Mouse (Mus musculus) lung, postnatal 0 days (tissue): ENCODE data around the gene Gm42742. TPM values are rescaled to one million over a fixed set of nuclear protein-coding genes. Genes with fewer than 3 reads are reported as not detected.

Experiments used
- ATAC-seq: fragments of 200-750 bp; cut with Nextera tagmentation; 2 replicates; pipeline ENCODE4 v1.8.0; 2017; ENCODE audit warnings: moderate library complexity
- DNase-seq: peaks from one replicate; pipeline ENCODE4 v3.0.0-alpha.2; 2016; ENCODE audit warnings: low spot score
- H3K27ac ChIP-seq: fragments of 300-500 bp; sonication (generic); 2 replicates; pipeline ENCODE4 v1.5.1; 2014; ENCODE audit warnings: antibody characterized with exemption, mild to moderate bottlenecking, low read length, mixed read lengths
- H3K27me3 ChIP-seq: fragments of 300-500 bp; sonication (generic); replicated peaks from 2 replicates; pipeline ENCODE4 v1.6.1; 2014; ENCODE audit warnings: low read length, mixed read lengths; ENCODE audit not compliant: insufficient read depth
- H3K36me3 ChIP-seq: fragments of 300-500 bp; sonication (generic); 2 replicates; pipeline ENCODE4 v1.6.1; 2014; ENCODE audit warnings: low read length, mixed read lengths; ENCODE audit not compliant: insufficient read depth
- H3K4me1 ChIP-seq: fragments of 300-500 bp; sonication (generic); 2 replicates; pipeline ENCODE4 v1.6.1; 2014; ENCODE audit warnings: antibody characterized with exemption, low read depth, low read length, mixed read lengths; ENCODE audit not compliant: insufficient read depth
- H3K4me2 ChIP-seq: fragments of 300-500 bp; sonication (generic); replicated peaks from 2 replicates; pipeline ENCODE4 v1.6.1; 2014; ENCODE audit warnings: low read depth, mild to moderate bottlenecking, low read length, moderate library complexity, mixed read lengths
- H3K4me3 ChIP-seq: fragments of 300-500 bp; sonication (generic); 2 replicates; pipeline ENCODE4 v1.5.1; 2014; ENCODE audit warnings: low read depth, low read length
- H3K9ac ChIP-seq: fragments of 300-500 bp; sonication (generic); replicated peaks from 2 replicates; pipeline ENCODE4 v1.6.1; 2014; ENCODE audit warnings: low read depth, mild to moderate bottlenecking
- H3K9me3 ChIP-seq: fragments of 300-500 bp; sonication (generic); 2 replicates; pipeline ENCODE4 v1.6.1; 2016; ENCODE audit warnings: low read length, mixed read lengths
- CTCF ChIP-seq: IDR thresholded peaks from 2 replicates; pipeline ENCODE4 v1.5.1; 2016; ENCODE audit warnings: antibody characterized with exemption, mild to moderate bottlenecking
- EP300 ChIP-seq: IDR thresholded peaks from 2 replicates; pipeline ENCODE4 v1.6.1; 2016; ENCODE audit warnings: antibody characterized with exemption, mild to moderate bottlenecking, control low read depth
- WGBS: fragments of 180-500 bp; shearing (Covaris S2); extraction: QIAGEN DNeasy Blood & Tissue Kit; methylation state at CpG from one replicate; pipeline ENCODE4 v1.1.7; 2014; 5-methylcytosine and 5-hydroxymethylcytosine counted together
- polyA plus RNA-seq: library from polyadenylated mRNA; unstranded; fragments of >200 nt; fragmentation: Nextera tagmentation; extraction: Ambion mirVana; gene quantifications from 2 replicates; pipeline ENCODE4 v1.2.1, GENCODE M21; 2015

Gene Gm42742
- polyA plus RNA-seq, result 28.5 and 29.3 TPM in 2 replicates

DNA sequence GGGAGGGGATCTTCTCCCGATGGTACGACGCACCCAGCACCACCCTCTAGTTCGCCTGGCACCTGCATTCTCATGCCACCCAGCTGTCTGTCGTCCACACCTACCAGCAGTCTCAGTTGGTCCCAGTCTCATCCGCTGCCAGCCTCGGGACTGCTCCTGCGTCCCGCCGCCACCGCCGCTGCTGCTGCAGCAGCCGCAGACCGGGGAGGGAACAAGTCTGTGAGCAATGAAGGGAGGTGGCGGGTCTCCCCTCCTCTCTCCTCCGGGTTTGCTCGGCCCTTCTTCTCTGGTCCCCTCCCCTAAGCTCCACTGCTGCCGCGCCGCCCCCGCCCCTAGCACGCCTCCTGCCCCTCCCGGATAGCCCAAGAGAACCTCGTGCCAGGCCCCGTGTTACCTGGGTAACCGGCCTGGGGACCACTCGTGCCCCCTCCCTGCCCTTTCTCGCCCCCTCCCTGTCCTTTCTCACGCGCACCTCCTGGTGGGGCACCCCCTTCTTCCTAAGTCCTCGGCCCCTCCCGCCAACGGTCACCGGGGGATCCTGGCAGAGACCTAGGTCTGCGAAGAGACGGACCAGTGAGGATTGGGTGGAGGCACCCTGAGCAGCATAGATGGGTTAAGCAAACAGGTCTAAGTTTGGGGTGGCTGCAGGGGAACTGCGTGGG, at the start of gene Gm42742, which contains the start of gene Prrt2:
Gm42742 (minus strand) TSS at position 197 of the 662 bp plus-strand sequence.
Prrt2 (minus strand) TSS at position 311 of the 662 bp plus-strand sequence.
- peak; percentile 64 for DNase-seq

DNA sequence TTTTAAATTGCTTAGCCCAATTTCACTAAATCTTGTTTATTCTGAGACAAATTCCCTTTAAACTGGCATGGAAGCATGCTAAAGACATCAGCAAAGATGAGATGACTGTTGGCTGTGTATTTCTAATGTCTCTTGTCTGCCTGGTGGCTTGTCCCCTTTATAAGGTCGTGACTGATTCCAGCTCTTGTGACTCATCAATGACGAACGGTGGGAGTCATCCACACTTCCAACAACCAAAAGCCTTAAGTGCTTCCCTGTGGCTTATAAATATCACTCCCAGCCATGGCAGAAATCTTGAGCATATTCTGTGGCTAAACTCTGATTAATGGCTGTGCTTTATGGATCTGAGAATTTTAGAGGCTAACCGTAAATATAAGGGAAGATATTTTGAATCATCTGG, 45.4 kb upstream of the Gm42742 start:
- 63% methylated on average over 4 of the region's 4 CpGs for WGBS
- DNase-seq (no peak), ATAC-seq (no peak)
- Histone ChIP-seq H3K4me1 (no peaks in the 10 kb centered on the region), H3K4me2 (no peak overlapping the region), H3K27me3 (no peaks in the 10 kb centered on the region), H3K4me3 (no peak overlapping the region), H3K9me3 (no peaks in the 10 kb centered on the region), H3K27ac (no peak overlapping the region), H3K9ac (no peak overlapping the region), H3K36me3 (no peaks in the 10 kb centered on the region)
- TF ChIP-seq CTCF (no peak), EP300 (no peak)

More for the DNA sequence above, at the start of gene Gm42742, which contains the start of gene Prrt2:
- no peak for ATAC-seq
- Histone ChIP-seq H3K4me3 (peak within 1 kb of the TSS; percentile 26), H3K9me3 (no peaks in the 10 kb centered on the region), H3K36me3 (no peaks in the 10 kb centered on the region; the same call in 1 of the 2 replicates), H3K4me2 (peak within 1 kb of the TSS; percentile 66), H3K9ac (peak within 1 kb of the TSS; percentile 20; the same call in 1 of the 2 replicates), H3K27ac (peak within 1 kb of the TSS; percentile 26; the same call in 1 of the 2 replicates), H3K4me1 (peaks cover 22% of the 10 kb centered on the region; the same call in 1 of the 2 replicates), H3K27me3 (no peaks in the 10 kb centered on the region)
- 2% methylated on average over 32 of the region's 37 CpGs for WGBS
- TF ChIP-seq CTCF (peak; percentile 9; the same call in 1 of the 2 replicates), EP300 (no peak)

DNA sequence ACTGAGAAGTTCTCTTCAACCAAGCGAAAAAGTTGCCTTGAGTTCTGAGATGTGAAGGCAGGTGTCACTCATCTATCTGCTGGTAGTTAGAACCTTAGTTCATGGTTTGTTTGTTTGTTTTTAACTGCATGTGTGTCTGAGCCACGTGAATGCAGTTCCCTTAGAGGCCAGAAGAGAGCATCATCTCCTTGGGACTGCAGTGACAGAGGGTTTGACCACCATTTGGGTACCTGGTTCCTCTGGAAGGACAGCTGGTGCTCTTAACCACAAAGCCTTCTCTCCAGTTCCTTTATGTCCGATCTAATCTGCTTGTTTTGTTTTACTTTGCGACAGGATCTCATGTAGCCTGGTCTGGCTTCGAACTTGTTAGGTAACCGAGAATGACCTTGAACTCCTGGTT, 44.6 kb upstream of the Gm42742 start:
- no peaks in the 10 kb centered on the region for H3K9me3 ChIP-seq
- no peaks in the 10 kb centered on the region for H3K36me3 ChIP-seq
- WGBS, result 82% methylated on average over 6 of the region's 6 CpGs
- H3K27ac ChIP-seq, result no peak overlapping the region
- no peak overlapping the region for H3K4me2 ChIP-seq
- no peak overlapping the region for H3K4me3 ChIP-seq
- ATAC-seq, result no peak
- no peaks in the 10 kb centered on the region for H3K4me1 ChIP-seq
- no peak overlapping the region for H3K9ac ChIP-seq
- DNase-seq, result no peak
- peak; percentile 23 for TF ChIP-seq CTCF
- no peak for TF ChIP-seq EP300
- no peaks in the 10 kb centered on the region for H3K27me3 ChIP-seq

DNA sequence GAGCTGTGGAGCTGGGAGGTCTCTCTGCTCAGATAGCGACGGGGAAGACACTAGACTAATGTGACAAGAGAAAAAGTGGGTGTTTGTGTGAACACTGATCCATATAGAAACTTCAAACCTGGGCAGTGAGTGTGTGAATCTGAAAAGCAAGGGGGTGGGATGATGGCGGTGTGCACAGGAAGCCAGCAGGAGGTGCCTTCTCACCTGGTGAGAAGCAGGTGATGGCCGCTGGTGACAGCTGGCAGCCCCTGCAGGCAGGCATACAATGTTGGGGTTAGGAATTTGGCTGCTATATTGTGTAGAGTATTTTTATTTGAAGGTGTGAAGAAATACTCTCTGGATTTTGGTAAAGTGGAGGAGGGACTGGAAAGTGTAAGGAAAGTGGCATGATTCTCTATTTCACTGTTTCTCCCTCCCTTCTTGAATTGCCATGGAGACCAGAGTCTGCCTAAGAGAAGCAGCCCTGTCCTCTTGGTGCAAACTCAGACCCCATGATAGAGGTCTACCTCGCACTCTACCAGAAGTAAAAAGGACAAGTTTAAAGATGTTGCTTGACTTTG, 34.2 kb upstream of the Gm42742 start:
- ATAC-seq, result no peak
- TF ChIP-seq CTCF (peak; percentile 44), EP300 (no peak)
- no peak overlapping the region for H3K9ac ChIP-seq
- 51% methylated on average over 5 of the region's 5 CpGs for WGBS
- no peak overlapping the region for H3K4me3 ChIP-seq
- no peak overlapping the region for H3K27ac ChIP-seq
- H3K9me3 ChIP-seq, result no peaks in the 10 kb centered on the region
- DNase-seq, result no peak
- no peaks in the 10 kb centered on the region for H3K36me3 ChIP-seq
- no peak overlapping the region for H3K4me2 ChIP-seq
- H3K4me1 ChIP-seq, result no peaks in the 10 kb centered on the region
- no peaks in the 10 kb centered on the region for H3K27me3 ChIP-seq

DNA sequence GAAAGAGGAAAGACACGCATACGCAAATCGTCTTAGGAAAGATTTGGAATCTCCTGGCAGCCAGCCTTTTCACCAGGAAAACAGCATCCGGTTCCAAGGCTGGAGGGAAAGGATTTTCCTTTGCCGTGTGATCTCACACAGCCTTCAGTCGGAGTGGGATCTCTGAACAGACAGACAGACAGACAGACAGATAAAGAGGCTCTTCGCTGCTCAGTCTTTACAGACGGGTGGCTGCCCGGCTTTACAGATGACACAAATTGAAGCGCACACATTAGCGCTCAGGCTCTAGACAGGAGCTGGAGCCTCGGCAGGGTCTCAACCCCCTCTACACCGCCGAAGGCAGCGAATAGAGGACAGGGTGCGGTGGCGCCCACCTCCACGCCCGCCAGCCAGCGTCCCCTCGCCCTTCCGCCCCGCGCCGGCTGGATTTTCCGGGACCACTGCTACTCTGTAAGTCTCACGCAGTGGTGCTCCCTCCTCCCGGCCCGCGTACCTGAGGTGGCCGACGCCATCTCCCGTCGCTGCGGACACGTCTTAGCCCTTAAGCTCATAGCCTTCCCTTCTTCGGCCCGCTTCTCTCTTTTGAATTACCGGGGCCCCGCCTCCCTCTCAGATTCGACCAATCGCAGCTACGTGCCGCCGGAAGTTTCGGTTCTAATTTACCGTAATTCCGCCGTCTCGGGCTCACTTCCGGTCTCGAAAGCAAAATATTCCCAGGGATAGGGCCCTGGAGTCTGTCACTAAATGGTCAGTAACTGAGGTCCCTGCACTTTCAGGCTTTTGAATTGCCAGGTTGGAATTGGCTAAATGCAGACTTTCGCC, 21.2 kb upstream of the Gm42742 start, which contains the start of gene Kif22:
Kif22 (minus strand) TSS at position 621 of the 822 bp plus-strand sequence.
- Histone ChIP-seq H3K9ac (peak within 1 kb of the TSS; percentile 48), H3K27me3 (no peaks in the 10 kb centered on the region), H3K4me3 (peak within 1 kb of the TSS; percentile 80), H3K4me2 (peak within 1 kb of the TSS; percentile 94), H3K9me3 (no peaks in the 10 kb centered on the region), H3K4me1 (peaks cover 8% of the 10 kb centered on the region; the same call in 1 of the 2 replicates), H3K27ac (peak within 1 kb of the TSS; percentile 33), H3K36me3 (no peaks in the 10 kb centered on the region)
- DNase-seq (peak; percentile 95), ATAC-seq (peak; percentile 95)
- no peak for TF ChIP-seq CTCF
- peak; percentile 38 for TF ChIP-seq EP300
- 1% methylated on average over 53 of the region's 53 CpGs for WGBS

DNA sequence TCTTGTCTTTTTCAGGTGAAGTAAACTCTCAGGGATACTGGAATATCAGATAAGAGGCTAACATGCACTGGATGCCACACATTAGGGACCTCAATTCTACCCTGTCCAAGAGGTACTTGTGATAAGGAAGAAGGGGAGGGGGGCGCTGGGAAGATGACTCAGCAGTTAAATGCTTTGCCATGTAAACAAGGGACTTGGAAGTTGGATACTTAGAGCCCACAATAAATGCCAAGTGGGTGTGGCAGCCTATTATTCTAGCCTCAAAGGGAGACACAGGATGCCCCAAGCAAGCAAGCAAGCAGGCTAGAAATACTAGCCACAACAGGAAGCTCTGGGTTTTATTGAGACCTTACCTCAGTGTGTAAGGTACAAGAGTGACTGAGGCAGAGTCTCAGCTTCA, 10.3 kb upstream of the Gm42742 start:
- no peak overlapping the region for H3K4me3 ChIP-seq
- ATAC-seq (no peak), DNase-seq (no peak)
- H3K27me3 ChIP-seq, result no peaks in the 10 kb centered on the region
- WGBS, result 56% methylated on average over 1 of the region's 1 CpGs
- TF ChIP-seq CTCF (no peak), EP300 (no peak)
- H3K4me1 ChIP-seq, result no peaks in the 10 kb centered on the region
- no peak overlapping the region for H3K4me2 ChIP-seq
- H3K9ac ChIP-seq, result no peak overlapping the region
- peaks cover 4% of the 10 kb centered on the region; the same call in 1 of the 2 replicates for H3K36me3 ChIP-seq
- H3K9me3 ChIP-seq, result no peaks in the 10 kb centered on the region
- H3K27ac ChIP-seq, result no peak overlapping the region
